Mouse (Mus musculus) C3H10T1/2 (cell line): ENCODE measurements around the gene Lpcat3. TPM values are rescaled to one million over a fixed set of nuclear protein-coding genes. Genes with fewer than 3 reads are reported as not detected.

Source experiments
- polyA plus RNA-seq, 2 experiments: library from polyadenylated mRNA; unstranded; fragments of >200 nt; fragmentation: generic; extraction: Trizol; gene quantifications; one replicate each; pipeline ENCODE4 v1.2.1; 2012; ENCODE audit warnings: missing spikeins in 2 of 2

Lpcat3 gene
- 10 to 100 TPM; 15.8 to 44.1 TPM for polyA plus RNA-seq

DNA sequence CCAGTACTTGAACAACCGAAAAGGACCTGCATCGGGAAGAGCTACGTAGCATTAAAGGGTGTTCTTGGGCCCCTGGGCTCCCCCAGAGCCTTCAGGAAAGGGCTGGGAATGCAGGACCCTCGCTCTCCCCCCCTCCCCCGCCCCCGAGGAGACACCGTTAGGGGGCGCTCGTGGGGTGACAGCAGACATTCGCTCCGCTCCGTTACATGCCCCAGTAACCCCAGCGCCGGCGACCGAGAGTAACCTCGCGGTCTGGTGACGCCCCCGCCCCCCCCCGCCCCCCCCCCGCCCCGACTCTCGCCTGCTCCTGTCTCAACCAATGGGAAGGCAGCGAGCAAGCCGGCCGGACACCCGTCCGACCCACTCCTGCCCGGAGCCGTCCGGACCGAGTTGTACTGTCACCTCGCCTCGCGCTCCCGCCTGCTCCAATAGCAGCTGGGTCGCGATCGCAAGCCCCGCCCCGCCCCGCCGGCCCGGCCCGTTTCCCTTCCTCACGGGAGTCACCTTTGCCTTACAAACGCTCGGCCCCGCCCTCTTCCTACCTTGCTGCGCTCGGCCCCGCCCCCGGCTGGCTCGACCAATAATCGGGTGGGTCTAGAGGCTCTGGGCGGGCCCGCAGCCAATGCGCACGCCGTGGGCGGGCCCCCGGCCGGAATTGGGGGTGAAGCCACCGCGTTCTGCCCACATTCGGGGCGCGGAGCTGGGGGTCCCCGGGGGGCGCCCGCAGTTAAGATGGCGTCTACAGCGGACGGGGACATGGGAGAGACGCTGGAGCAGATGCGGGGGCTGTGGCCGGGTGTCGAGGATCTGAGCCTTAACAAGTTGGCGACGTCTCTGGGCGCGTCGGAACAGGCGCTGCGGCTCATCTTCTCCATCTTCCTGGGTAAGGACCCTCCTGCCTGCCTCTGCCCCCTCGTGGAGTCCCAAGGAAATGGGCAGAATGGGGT, at the start of gene Lpcat3:
Lpcat3 (plus strand) TSS at position 551 of the 947 bp plus-strand sequence.

DNA sequence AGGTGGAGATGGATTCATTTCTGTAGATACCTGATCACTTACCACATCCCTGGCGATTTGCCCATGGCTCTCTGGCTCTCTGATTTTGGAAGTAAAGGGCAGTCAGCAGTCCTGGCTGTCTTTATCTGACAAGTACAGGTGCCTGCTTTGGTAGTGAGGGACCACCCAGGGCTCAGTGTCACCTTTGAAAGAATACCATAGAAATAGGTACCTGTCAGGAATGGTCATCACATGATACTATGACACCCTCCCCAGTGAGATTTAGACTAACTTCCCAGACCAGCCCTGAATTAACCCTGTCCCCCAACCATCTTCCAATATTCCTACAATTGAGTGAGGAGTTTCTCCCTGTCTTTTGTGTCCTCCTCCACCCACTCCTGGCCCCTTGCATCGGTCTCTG, 26.8 kb upstream of the Lpcat3 start, which contains the start of gene C1s2:
C1s2 (minus strand) TSS at position 101 of the 400 bp plus-strand sequence.

DNA sequence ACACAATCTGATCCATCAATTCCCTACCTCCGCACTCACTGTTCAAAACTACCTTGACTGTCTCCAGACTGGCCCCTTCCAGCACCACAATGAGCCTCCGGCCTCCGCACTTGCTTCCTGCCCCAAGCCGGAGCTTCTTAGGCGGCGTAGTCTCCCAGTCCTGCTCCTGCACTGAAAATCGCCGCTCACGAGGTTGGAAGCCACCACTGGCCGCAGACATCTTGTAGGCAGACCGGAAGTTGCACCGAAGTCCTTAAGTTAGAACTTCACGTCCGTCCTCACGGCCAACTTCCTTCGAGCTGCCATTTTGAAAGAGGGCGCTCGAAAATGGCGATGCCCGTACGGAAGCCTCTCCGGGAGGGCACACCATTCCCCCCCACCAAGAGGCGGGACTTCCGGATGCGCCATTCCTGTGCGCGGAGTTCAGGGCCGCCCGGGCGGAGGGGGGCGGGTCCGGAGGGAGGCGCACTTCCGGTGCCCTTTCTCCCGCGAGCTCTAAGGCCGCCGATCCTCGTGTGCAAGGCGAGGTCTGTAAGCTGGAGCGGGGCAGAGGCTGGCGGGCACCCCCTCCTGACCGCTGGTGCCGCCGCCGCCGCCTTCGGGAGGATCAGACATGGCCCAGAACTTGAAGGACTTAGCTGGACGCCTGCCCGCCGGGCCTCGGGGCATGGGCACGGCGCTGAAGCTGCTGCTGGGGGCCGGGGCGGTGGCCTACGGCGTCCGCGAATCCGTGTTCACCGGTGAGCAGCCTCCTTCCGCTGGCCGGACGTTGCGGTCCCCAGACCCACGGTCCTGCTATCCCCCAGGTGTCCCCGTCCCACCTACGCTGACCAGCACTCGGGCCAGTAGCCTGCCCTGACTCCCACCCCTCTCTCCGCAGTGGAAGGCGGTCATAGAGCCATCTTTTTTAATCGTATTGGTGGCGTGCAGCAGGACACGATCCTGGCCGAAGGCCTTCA, 49.3 kb downstream of the Lpcat3 start, which contains the start of the genes Emg1 and Phb2:
Emg1 (minus strand) TSS at position 355 of the 959 bp plus-strand sequence.
Phb2 (plus strand) TSS at position 513 of the 959 bp plus-strand sequence.

DNA sequence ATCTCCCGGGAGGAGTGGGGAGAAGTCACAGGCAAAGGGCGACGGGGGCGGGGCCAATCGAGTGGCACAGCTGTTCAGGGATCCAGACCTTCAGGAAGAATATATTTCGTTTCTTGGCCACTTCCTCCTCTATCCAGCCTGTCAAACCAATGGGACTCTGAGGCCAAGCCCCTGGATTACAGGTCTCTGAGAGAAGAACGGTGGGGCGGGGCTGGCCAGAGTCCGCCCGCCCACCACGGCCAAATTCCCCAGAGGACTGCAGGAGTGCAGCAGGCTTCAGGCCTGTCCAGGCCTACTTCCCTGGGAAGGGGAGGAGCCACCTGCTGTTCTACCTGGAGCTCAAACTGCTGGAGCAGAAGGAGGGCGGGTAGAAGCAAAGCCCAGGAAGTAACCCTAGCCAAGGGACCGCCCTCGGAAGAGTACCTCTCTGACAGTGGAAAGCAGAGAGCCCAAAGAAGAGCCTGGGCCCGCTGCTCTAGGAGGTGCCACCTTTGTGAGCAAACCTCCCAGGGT, 75.7 kb downstream of the Lpcat3 start, which contains the start of gene Ptpn6:
Ptpn6 (minus strand) TSS at position 204 of the 513 bp plus-strand sequence.

DNA sequence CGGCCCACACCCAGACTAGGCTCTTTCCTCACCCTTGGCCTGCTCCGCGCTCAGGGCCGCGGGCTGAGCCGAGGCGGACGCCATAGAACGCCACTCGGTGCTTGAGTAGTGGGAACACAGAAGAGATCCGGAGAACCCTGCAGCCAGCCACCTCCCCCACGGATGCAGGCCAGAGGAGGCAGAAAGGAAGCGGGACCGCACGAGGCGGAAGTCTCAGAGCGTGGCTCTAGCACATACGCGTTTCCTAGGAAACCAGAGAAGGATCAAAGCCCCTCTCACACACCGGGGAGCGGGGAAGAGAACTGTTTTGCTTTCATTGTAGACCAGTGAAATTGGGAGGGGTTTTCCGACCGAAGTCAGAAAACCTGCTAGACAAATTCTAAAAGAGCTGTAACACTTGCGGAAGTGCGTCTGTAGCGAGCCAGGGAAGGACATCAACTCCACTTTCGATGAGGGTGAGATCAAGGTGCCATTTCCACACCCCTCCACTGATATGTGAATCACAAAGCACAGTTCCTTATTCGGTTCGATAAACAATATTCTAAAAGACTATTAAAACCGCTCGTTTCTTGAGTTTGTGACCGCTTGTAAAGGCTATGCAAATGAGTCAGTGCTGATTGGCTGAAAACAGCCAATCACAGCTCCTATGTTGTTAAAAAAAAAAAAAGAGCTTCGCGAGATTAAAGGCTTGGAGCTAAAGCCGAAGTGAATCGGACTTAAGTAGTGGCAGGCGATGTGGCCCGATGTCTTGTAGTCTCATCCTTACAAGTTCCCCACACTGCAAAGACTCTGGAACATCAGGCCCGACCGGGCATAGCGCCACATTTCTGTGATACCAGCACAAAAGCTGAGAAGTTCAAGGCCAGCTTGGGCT, 78.3 kb downstream of the Lpcat3 start, which contains the start of gene Grcc10:
Grcc10 (minus strand) TSS at position 487 of the 874 bp plus-strand sequence.

Other genes with a start within 250 kb of the Lpcat3 start
- gene Pex5, start 248.0 kb upstream of the Lpcat3 start, polyA plus RNA-seq = 10 to 100 TPM in 1 of 2 experiments, 1 to 10 TPM in 1; 7.1 to 29.4 TPM
- 1 to 10 TPM in 1 of 2 experiments, under 1 TPM in 1; 0.16 to 1.6 TPM for gene Clstn3, start 198.2 kb upstream of the Lpcat3 start, polyA plus RNA-seq
- gene C1rl, start 169.9 kb upstream of the Lpcat3 start, polyA plus RNA-seq = 10 to 100 TPM in 1 of 2 experiments, 1 to 10 TPM in 1; 2.7 to 20.5 TPM
- 100 to 1,000 TPM in 1 of 2 experiments, 1 to 10 TPM in 1; 1.3 to 102 TPM for gene C1ra, start 150.6 kb upstream of the Lpcat3 start, polyA plus RNA-seq
- 100 to 1,000 TPM in 1 of 2 experiments, under 1 TPM in 1; 0.30 to 110 TPM for gene C1s1, start 120.7 kb upstream of the Lpcat3 start, polyA plus RNA-seq
- 1 to 10 TPM in 1 of 2 experiments, under 1 TPM in 1; 0.37 to 8.7 TPM for gene C1rb, start 92.7 kb upstream of the Lpcat3 start, polyA plus RNA-seq
- 1 to 10 TPM in 1 of 2 experiments, under 1 TPM in 1; 0.02 to 9.9 TPM for gene C1s2, start 26.9 kb upstream of the Lpcat3 start, polyA plus RNA-seq
- gene Emg1, start 49.2 kb downstream of the Lpcat3 start, polyA plus RNA-seq = 100 to 1,000 TPM in 1 of 2 experiments, 10 to 100 TPM in 1; 89.9 to 126 TPM
- gene Phb2, start 49.3 kb downstream of the Lpcat3 start, polyA plus RNA-seq = 100 to 1,000 TPM; 220 to 503 TPM
- 1 to 10 TPM; 2.3 to 5.1 TPM for gene Ptpn6, start 75.7 kb downstream of the Lpcat3 start, polyA plus RNA-seq
- 100 to 1,000 TPM; 306 to 579 TPM for gene Grcc10, start 78.3 kb downstream of the Lpcat3 start, polyA plus RNA-seq
- gene Gm45234, start 93.0 kb downstream of the Lpcat3 start, polyA plus RNA-seq = under 1 TPM; 0.01 to 0.13 TPM
- 10 to 100 TPM; 23.4 to 84.9 TPM for gene Atn1, start 93.5 kb downstream of the Lpcat3 start, polyA plus RNA-seq
- gene Eno2, start 106.6 kb downstream of the Lpcat3 start, polyA plus RNA-seq = 10 to 100 TPM in 1 of 2 experiments, 1 to 10 TPM in 1; 1.9 to 14.4 TPM
- gene Lrrc23, start 116.7 kb downstream of the Lpcat3 start, polyA plus RNA-seq = under 1 TPM; 0.04 to 0.31 TPM
- gene Spsb2, start 145.6 kb downstream of the Lpcat3 start, polyA plus RNA-seq = 10 to 100 TPM; 25.7 to 50.6 TPM
- 100 to 1,000 TPM; 586 to 773 TPM for gene Tpi1, start 151.3 kb downstream of the Lpcat3 start, polyA plus RNA-seq
- gene Usp5, start 166.5 kb downstream of the Lpcat3 start, polyA plus RNA-seq = 100 to 1,000 TPM; 101 to 117 TPM
- 100 to 1,000 TPM in 1 of 2 experiments, 10 to 100 TPM in 1; 55.6 to 112 TPM for gene Cdca3, start 166.5 kb downstream of the Lpcat3 start, polyA plus RNA-seq
- gene Gnb3, start 177.2 kb downstream of the Lpcat3 start, polyA plus RNA-seq = under 1 TPM; 0.01 to 0.12 TPM
- 10 to 100 TPM in 1 of 2 experiments, 1 to 10 TPM in 1; 4.9 to 50.4 TPM for gene P3h3, start 194.7 kb downstream of the Lpcat3 start, polyA plus RNA-seq
- gene Gpr162, start 201.0 kb downstream of the Lpcat3 start, polyA plus RNA-seq = 1 to 10 TPM in 1 of 2 experiments, under 1 TPM in 1; 0.09 to 3.1 TPM
- under 1 TPM in 1 of 2 experiments, not detected in 1; 0.04 TPM for gene Cd4, start 225.2 kb downstream of the Lpcat3 start, polyA plus RNA-seq
- gene Lag3, start 248.7 kb downstream of the Lpcat3 start, polyA plus RNA-seq = 1 to 10 TPM in 1 of 2 experiments, under 1 TPM in 1; 0.13 to 1.9 TPM